Mouse (Mus musculus) heart, adult 8-10 months (tissue): ENCODE measurements around the gene Cpne6. TPM values are rescaled to one million over a fixed set of nuclear protein-coding genes. Genes with fewer than 3 reads are reported as not detected.

Experiments used
- DNase-seq: peaks from one replicate; pipeline ENCODE4 v3.0.0; 2022; ENCODE audit warnings: low spot score
- total RNA-seq, 4 experiments: library from RNA; stranded (reverse); gene quantifications; 2 replicates each; pipeline ENCODE4 v1.2.4; 2022

The Cpne6 gene
- total RNA-seq, 4 experiments from 2014 or later, result 0.12 TPM; not detected in 3

DNA sequence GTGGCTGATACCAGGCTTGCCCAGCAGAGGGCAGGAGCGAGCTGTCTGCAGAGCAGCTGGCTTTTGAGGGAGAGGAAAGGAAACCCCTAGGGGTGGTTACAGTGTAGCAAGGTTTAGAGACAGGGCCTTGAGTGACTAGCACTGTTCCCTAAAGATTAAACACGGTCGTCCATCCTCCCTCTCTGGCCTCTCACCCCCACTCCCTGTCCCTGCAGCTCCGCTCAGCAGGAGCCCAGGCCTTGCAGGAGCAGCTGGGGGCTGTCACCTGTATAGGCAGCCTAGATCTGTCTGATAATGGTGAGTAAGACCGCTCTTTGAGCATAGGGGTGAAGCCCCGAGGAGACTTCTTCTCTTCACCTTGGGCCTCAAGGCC, 12.8 kb upstream of the Cpne6 start:
- DNase-seq, result peak; percentile 84

DNA sequence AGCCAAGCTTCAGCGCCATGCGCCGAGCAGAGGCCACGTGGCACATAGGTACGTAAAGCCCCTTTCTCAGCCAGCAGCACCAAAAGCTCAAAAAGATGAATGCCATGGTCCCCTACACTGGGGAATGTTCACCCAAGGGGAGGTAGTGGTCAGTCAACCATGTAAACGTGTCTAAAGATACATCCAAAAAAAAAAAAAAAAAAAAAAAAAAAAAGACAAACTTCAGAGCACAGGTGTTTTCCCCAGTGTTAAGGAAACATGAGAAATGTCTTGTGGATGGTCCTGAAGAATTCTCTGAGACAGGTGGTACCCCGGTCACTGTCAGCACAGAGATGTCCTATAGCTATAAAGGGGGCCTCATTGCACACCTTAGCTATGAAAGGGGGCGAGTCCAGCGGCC, 4.6 kb upstream of the Cpne6 start:
- DNase-seq, result no peak

DNA sequence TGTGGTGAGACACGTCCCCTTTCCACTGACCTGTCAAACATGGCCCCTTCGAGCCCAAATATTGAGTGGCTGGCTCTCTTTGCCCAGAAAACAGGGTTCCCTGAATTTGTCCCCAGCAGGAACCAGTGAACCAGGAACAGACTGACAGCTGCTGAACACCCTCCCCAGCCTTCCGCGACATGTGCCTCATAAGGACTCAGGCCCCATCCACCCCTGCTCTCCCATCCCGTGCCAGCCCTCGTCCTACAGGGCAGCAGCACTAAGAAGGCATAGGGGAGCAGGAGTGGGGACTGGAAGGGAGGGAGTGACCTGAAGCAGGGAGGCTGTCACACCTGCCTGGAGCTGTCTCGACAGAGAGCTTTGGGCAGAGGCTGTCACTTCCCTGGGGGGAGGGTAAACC, 2.4 kb upstream of the Cpne6 start:
- no peak for DNase-seq

DNA sequence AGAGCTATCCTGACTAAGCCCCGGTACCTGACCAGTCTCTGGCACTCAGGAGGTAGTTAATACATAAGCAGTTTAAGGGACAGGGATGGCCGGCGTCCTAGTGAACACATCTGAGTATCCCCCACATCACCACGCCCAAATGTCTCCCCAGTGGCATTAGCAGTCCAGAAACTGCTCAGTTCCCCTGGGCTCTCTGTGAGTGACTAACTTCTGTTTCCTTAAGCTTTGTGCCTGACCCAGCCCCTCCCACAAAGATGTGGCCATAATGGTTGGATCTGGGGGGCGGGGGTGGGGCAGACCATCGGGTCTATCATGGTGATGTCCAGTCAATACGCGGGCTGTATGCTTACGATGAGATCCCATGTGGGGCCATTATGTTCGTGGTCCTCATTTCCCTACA, 705 bp upstream of the Cpne6 start:
- DNase-seq, result no peak

DNA sequence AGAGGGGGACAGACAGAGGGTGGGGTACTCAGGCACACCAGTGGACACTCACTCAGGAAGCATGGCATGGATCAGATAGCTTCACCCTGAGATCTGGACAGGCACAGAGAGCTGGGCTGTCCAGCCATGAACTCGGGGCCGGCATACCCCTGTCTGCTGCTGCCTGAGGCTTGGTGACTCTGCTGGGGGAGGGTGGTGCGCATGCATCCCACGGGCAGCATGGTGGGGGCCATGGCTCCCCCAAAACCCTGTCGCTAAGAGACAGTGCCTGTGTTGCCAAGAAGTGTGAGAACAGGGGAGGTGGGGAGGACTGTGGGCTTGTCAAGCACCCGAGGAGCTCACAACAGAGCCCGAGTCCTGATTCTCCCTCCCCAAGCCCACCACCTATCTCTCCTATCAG, 792 bp downstream of the Cpne6 start:
- no peak for DNase-seq

DNA sequence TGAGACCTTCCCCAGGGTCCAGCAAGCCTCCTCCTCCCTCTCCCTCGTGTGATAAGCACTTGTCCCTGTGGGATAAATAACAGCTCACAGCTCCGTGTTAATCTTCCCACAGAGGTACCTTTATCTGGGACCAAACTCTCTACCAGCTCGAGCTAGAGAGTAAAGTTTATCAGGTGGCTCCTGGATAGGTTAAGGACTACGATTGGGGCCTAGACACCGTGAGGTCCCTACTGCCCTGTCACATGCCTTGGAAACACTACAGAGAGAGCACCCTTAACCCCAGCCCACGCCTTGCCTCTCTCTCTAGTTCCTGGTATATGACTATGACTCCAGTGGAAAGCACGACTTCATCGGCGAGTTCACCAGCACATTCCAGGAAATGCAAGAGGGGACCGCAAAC, 3.7 kb downstream of the Cpne6 start:
- no peak for DNase-seq

DNA sequence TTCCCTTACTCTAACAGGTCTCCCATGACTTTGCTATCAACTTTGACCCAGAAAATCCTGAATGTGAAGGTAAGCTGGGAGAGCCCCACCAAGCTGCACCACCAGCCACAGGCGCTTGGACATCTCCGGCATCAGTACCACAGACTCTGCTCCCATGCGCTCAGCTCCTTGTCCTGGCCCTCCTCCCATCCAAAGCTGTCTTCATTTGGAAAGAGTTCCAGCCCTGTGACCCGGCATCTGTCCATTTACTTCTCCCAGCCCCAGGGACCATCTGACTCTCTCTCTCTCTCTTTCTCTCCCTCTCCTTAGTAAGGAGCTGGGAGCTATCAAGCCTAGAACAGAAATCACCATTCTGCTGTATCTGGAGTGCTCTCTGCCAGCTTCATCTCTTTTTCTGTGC, 5.6 kb downstream of the Cpne6 start:
- DNase-seq, result no peak

DNA sequence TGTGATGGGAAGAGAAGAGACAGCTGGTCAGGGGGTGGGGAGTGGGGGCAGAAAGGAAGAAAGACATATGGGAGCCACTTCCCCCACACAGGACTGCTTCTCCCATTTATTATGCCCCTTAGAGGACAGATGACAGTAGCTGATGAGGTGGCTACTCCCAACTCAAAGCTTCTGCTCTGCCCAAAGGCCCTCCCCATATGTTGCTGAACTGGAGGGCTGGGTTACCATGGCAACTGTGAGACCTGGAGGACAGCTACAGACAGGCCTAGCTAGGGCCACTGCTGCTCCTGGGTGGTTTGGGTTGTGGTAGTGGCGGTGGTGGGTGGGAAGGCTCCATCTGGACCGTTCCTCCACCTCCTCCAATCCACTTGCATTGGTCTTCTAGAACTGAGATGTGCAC, 8.7 kb downstream of the Cpne6 start:
- no peak for DNase-seq

DNA sequence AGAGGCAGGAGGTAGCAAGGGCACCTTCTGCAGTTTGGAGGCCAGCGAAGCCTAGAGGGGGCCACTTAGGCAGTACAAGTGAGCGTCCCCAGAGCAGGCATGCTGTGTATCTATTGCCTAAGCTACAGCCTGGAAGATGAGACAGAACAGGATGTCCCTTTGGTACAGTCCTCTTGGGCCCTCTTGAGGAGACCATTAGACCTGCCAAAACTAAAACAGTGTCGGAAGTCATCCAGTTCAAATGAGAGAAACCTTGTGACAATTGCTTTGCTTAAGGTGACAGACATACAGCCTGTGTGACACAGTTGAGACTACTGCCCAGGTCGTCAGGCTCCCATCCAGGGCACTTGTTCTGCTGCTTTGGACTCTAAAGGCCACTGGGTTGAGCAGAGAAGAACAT, 9.4 kb downstream of the Cpne6 start:
- no peak for DNase-seq

DNA sequence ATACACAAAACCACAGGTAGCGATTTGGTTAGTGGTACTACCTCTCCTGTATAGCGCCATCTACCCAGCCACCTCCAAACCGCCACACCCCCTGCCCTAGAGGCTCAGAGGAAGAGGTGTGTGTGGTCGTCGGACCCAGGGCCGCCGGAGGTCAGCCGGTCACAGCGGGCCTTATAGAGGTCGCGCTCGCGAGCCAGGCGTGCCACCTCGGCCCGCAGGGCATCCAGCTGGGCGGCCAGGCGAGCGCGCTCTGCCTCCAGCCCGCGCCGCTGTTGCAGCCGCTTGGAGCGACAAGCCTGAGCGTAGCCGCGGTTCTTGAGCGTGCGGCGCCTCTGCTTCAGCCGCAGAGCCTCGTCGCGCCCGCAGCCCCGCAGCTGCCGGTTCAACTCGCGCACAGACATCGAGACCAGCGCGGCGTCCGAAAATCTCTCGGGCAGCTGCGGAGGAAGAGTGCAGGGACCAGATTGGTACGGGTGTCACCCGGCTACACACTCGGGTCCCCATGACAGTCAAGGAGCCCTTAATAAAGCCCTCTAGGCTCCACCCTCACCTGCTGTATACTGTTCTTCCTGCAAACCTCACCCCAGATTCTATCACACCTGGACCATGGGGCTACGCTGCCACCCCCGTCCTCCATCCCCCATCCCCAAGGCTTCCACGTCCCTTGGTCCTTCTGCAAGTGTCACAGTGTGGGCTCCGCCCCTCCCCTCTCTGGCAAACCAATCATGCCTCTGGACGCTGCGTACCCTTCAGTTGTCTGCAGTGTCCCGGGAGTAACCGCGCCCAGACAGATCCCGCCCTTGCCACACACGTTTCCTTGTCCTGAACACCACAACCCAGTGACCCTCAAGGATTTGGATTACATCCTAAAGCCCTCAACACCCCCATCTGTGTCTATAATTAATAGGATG, 10.5 kb downstream of the Cpne6 start:
- no peak for DNase-seq

DNA sequence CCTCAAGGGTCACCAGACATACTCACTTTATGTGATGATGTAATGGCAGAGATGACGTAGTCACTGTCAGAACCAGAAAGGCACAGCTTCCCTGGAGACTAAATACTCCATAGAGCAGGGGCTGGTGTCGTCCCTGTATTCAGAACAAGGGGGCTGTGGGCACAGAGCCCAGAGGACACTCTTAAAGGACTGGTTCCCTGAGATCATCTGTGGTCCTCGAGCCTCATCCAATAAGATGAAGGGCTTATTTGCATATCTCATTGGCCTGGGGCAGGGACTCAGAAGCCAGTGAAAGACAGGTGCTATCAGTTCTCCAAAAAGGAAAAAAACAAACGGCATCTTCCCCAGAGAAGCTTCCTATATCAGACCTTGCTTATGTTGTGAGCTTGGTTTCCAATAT, 13.8 kb downstream of the Cpne6 start:
- DNase-seq, result no peak

DNA sequence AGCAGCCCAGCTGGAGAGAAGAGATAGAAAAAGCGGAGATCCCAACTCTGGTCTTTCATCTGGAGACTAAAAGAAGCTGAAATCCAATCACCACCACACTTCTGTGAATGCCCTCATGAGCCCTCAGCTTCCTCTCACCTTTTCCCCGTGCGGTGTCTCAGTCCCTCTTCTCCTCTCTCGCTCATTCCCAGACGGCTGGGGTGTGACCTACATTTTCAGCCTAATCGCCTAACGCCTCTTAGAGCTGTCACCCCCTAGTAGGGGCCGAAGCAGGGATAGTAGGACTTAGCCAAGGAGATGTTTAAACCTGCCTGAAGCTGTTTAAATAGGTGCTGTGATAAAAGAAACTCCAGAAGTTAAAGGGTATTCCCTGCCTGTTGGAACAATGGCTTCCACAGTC, 14.5 kb downstream of the Cpne6 start, which contains the start of gene Nrl:
Gene Nrl (minus strand): TSS at position 197 of the 400 bp plus-strand sequence.
- DNase-seq, result no peak

DNA sequence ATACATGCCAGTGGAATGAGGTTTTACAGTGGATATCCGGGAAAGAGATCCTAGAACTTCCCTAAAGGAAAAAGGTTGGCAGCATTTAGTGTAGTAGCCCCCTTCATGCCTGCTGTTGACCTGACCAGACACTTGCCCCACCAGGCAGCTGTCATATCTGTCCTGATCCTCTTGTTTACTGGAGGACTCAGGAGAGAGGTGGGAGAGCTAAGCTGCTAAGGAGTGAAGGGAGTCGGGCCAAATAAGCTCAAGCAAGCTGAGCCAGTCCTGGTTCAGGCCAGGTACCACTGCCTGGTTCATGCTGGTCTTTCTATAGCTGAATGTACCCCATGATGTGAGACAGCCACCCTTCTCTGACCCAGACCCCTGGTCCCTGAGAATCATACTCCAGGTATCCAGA, 16.4 kb downstream of the Cpne6 start:
- DNase-seq, result no peak

DNA sequence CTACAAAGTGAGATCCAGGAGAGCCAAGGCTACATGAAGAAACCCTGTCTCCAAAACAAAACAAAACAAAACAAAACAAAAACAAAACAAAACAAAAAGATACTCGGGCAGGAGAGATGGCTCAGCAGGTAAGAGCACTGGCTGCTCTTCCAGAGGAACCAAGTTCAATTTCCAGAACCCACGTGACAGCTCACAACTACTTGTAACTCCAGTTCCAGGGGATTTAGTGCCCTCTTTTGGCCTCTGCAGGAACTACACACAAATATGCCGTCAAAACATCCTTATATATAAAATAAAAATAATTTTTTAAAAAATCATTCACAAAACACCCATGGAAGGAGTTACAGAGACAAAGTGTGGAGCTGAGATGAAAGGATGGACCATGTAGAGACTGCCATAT, 17.7 kb downstream of the Cpne6 start:
- DNase-seq, result peak; percentile 14

DNA sequence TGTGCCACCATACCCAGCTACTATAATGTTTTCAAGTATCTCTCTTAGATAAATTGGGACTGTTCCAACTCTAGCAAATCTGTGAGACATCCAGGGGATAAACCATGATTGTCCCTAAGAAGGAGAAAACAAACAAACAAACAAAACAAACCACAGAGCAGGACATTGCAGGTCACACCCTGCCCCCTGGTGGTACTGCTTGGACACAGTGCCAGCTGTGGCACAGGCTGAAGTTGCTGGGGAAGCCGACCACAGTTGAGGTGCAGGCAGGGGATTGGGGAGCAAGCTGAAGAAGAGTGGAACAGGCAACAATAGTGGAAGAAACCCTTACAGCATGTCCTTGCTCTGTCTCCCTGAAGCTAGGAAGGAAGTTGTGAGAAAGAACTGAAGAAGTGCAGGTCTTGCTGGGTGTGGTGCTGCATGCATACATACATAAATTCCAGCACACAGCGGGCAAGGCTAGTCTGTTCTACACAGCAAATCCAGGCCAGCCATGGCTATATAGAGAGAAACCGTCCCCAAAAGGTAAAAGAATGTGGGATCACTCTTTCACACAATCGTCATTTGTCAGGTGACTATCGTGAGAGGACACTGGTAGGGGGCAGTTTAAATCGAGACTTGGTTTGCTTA, 26.0 kb downstream of the Cpne6 start:
- no peak for DNase-seq

DNA sequence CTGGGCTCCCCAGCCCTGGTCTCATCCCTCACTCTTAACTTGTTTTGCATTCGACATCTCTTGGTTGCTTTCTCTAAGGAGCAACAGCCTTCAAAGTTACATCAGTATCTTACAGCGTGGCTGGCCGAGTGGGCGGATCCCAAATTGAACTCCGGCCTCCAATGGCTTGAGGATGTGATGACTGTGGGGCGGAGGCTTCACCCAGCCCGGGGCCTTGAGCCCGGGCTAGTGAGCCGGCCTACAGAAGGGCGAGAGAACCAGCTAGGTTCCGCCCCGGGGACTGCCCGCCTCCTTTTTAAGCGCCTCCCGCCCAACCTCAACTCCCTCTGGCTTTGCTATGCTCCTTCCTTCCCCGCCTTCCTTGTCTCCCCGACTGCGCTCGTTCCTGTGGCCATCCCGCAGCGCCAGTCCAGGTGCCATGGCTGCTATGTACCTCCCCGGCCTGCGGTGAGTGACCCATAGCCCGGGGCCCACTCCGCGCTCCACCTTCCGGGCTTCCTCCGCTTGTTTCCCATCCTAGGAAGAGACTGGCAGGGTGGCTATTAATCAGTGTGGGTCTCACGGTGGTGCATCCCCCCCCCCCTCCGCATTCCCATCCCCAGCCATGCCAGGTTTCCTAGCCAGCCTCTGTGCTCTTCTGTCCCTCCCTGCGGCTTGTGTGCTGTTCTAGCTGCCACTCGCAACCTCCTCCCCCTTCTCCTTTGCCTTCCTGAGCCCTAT, 30.0 kb downstream of the Cpne6 start, which contains the start of gene Pck2:
Gene Pck2 (plus strand): TSS at position 200 of the 720 bp plus-strand sequence.
- DNase-seq, result peak; percentile 91

DNA sequence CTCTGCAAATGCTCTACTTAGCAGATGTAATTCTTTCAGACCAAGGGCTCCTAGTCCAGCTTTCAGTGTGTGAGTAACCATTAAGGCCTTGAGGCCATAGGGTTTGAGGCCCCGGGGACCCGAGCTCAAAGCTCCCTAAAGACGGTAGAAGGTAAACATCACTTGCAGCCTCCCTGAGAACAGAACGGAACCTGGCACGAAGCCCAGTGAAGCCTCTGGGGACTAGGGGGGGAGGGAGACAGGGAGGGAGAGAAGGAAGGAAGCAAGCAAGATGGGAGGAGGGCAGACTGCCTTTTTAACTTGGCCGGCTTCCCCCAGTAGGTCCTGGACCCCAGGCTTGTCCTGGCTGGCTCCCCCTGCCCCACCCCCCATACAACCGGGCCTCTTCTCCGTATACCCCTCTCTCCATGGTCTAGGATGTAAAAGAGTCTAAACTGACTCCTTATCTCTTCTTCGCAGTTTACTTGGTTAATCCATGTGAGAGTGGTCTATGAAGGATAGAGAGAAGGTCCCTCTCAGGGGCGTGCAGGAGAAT, 30.6 kb downstream of the Cpne6 start:
- DNase-seq, result peak; percentile 90

DNA sequence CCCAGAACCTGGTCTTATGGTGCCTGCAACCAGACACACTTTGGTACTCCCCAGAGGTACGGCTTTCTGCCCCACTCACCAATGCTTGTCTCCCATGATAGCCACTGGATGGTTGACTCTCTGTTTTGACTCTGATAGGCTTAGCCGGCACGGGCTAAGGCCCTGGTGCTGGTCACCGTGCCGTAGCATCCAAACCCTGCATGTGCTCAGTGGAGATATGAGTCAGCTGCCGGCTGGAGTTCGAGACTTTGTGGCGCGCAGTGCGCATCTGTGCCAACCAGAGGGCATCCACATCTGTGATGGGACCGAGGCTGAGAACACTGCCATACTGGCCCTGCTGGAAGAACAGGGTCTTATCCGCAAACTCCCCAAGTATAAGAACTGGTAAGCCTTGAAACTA, 32.0 kb downstream of the Cpne6 start:
- DNase-seq, result no peak

DNA sequence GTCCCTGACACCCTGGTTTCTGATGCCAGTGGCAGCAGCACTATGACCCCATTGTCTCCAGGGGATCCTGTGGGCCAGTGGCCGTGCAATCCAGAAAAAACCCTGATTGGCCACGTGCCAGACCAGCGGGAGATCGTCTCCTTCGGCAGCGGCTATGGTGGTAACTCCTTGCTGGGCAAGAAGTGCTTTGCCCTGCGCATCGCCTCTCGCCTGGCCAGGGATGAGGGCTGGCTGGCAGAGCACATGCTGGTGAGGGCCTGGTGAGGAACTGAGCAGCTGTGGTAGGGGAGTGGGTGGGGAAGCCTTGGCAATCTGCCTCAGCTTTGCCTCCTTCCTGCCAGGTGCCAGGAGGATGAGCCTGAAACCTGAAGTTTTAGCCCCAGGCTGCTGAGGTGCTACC, 34.1 kb downstream of the Cpne6 start:
- no peak for DNase-seq

DNA sequence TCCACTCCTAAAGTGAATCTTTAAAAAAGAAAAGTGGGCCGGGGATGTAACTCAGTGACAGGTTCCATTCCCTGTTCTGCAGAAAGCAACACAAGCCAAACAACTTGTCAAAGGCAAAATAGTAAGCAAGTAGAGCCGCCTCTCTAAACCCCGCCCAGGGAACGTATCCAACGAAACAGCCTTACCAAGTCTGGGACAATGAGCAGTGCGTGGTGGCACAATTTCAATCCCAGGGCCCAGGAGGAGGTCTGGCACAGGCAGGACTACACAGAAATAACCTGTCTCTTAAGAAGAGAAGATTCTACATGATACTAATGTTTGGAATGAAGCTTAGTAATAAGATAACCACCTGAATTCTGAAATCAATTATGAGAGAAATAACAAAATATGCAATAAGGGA, 39.9 kb downstream of the Cpne6 start:
- no peak for DNase-seq

DNA sequence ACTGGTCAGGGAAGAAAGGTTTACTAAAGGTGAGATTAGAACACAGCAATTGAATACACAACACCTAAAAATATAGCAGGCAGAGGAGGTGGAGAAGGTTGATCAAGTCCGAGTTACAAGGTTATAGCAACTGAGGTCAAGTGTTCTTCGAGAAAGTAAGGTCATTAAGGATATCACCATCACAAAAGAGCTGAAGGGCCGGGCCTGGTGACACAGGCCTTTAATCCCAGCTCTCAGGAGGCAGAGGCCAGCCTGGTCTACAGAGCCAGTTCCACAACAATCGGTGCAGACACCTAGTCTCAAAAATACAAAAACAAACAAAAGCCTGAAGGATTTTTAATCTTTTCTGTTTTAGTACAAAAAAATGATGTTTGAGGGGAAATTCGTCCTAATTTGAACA, 41.1 kb downstream of the Cpne6 start:
- DNase-seq, result no peak

DNA sequence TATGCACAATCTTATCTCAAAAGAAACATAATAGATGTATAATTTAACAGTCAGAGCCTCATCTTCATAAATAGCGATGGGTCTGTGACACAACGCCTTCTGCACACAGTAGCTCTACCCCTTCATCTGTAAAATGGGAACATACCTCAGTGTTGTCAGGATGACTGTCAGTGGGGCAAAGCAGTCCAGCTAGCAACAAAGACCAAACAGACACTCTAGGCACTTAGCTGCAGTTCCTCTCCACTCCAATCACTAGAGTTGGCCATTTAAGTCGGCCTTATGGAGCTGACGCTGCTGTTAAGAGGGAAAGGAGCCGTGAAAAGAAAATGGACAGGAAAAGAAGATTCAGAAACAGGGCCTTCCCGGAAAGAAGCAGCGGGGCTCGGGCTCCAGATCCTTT, 41.5 kb downstream of the Cpne6 start:
- no peak for DNase-seq
